Mouse (Mus musculus) forebrain, embryonic 15.5 days (tissue): ENCODE measurements around the gene Gm5269. TPM values are rescaled to one million over a fixed set of nuclear protein-coding genes. Genes with fewer than 3 reads are reported as not detected.

Experiments
- ATAC-seq: fragments of 200-750 bp; cut with Nextera tagmentation; replicated peaks from 2 replicates; pipeline ENCODE4 v1.8.0; 2017; ENCODE audit warnings: mild to moderate bottlenecking, moderate TSS enrichment, moderate library complexity
- H3K27ac ChIP-seq: fragments of 300-500 bp; sonication (generic); replicated peaks from 2 replicates; pipeline ENCODE4 v1.5.1; 2015; ENCODE audit warnings: mild to moderate bottlenecking, inconsistent platforms
- H3K27me3 ChIP-seq: fragments of 300-500 bp; sonication (generic); 2 replicates; pipeline ENCODE4 v1.6.1; 2015; ENCODE audit warnings: inconsistent platforms
- H3K36me3 ChIP-seq: fragments of 300-500 bp; sonication (generic); 2 replicates; pipeline ENCODE4 v1.6.1; 2015; ENCODE audit warnings: mild to moderate bottlenecking, inconsistent platforms
- H3K4me1 ChIP-seq: fragments of 300-500 bp; sonication (generic); 2 replicates; pipeline ENCODE4 v1.6.1; 2015; ENCODE audit warnings: inconsistent platforms
- H3K4me2 ChIP-seq: fragments of 300-500 bp; sonication (generic); replicated peaks from 2 replicates; pipeline ENCODE4 v1.6.1; 2015; ENCODE audit warnings: mild to moderate bottlenecking, inconsistent platforms
- H3K4me3 ChIP-seq: fragments of 300-500 bp; sonication (generic); 2 replicates; pipeline ENCODE4 v1.5.1; 2015; ENCODE audit warnings: mild to moderate bottlenecking, inconsistent platforms
- H3K9ac ChIP-seq: fragments of 300-500 bp; sonication (generic); replicated peaks from 2 replicates; pipeline ENCODE4 v1.6.1; 2015; ENCODE audit warnings: mild to moderate bottlenecking, inconsistent platforms
- H3K9me3 ChIP-seq: fragments of 300-500 bp; sonication (generic); 2 replicates; pipeline ENCODE4 v1.6.1; 2016; ENCODE audit warnings: inconsistent platforms
- WGBS: fragments of 180-500 bp; shearing (Covaris S2); methylation state at CpG from one replicate; pipeline ENCODE4 v1.1.7; 2015; ENCODE audit warnings: mixed read lengths; 5-methylcytosine and 5-hydroxymethylcytosine counted together
- polyA plus RNA-seq: library from polyadenylated mRNA; unstranded; fragments of >200 nt; fragmentation: Nextera tagmentation; extraction: Ambion mirVana; gene quantifications from 2 replicates; pipeline ENCODE4 v1.2.1, GENCODE M21; 2015

The Gm5269 gene
- not detected in 2 replicates for polyA plus RNA-seq

DNA sequence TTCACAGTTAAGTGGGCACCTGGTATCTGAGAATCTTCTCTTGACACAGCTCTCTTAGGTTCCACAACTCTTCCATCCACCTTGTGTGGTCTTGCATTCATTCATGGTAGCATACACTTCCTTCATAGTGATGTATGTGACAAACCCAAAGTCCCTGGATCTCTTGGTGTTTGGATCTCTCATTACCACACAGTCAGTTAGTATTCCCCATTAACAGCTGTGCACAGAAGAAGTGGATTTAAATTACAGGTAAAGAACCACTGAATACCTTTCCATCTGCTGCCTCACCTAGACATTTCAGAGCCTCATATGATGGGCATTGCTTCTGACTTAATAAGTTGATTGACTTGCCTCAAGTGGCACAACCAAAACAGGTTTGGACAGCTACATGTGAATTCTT, at the start of gene Gm5269:
TSS of gene Gm5269 (minus strand) at position 101 of the 400 bp plus-strand sequence.
- no peak for ATAC-seq

DNA sequence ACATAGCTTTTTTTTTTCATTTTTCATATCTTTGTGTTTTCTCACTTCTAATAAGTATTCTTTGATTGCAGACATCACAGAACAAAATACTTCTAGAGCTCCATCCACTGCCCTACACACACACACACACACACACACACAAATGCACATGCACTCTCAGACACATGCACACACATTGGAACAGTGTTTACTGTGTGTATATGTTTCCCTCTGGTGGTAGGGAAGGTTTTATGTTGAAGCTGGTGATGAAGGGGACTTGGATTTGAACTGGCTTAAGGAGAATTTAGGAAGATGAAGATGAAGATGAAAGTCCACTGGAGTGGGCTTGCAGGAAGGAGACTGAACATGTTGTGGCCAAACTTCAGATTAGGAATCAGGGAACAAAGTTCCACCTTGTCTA, 41.1 kb upstream of the Gm5269 start:
- no peak for ATAC-seq
- H3K4me1 ChIP-seq, result 0 out of 2 replicates have a peak, but pooled peaks cover under 1% of the 10 kb centered on the region
- 0 out of 2 replicates have a peak, but pooled peaks cover 5% of the 10 kb centered on the region for H3K27me3 ChIP-seq
- no peaks in the 10 kb centered on the region for H3K9me3 ChIP-seq
- no peak overlapping the region for H3K4me2 ChIP-seq
- no peak overlapping the region for H3K9ac ChIP-seq
- H3K27ac ChIP-seq, result no peak overlapping the region
- no peak overlapping the region for H3K4me3 ChIP-seq
- no peaks in the 10 kb centered on the region for H3K36me3 ChIP-seq

More for the DNA sequence above, at the start of gene Gm5269:
- Histone ChIP-seq H3K9ac (no peak within 1 kb of the TSS), H3K36me3 (no peaks in the 10 kb centered on the region), H3K4me2 (no peak within 1 kb of the TSS), H3K4me1 (no peaks in the 10 kb centered on the region), H3K27ac (no peak within 1 kb of the TSS), H3K27me3 (no peaks in the 10 kb centered on the region), H3K9me3 (no peaks in the 10 kb centered on the region), H3K4me3 (no peak within 1 kb of the TSS)

DNA sequence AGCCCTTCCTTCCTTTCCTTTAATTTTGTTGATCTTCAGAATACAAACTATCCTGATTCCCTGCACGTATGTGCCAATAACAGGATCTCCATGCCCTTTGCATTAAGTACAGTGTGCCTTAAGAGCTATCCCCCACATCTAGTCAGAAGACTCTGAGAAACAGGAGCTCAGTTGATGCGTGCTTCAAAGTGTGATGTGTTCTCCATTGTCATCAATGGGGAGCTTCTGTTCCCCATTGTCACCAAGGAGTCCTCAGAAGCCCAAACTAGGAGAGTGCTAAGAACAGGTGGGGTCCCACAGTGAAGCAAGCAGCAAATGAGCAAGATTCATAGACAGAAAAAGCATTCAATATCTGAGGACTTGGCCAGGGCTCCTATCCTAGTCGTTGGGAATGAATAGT, 36.8 kb upstream of the Gm5269 start:
- H3K4me1 ChIP-seq, result peaks cover 8% of the 10 kb centered on the region; the same call in 1 of the 2 replicates
- no peaks in the 10 kb centered on the region for H3K9me3 ChIP-seq
- H3K4me3 ChIP-seq, result no peak overlapping the region
- H3K36me3 ChIP-seq, result no peaks in the 10 kb centered on the region
- 36% methylated on average over 3 of the region's 3 CpGs for WGBS
- 0 out of 2 replicates have a peak, but pooled peaks cover 8% of the 10 kb centered on the region for H3K27me3 ChIP-seq
- H3K27ac ChIP-seq, result no peak overlapping the region
- no peak for ATAC-seq
- H3K4me2 ChIP-seq, result no peak overlapping the region
- H3K9ac ChIP-seq, result no peak overlapping the region

- H3K36me3 ChIP-seq, result no peaks in the 10 kb centered on the region
- peaks cover 8% of the 10 kb centered on the region; the same call in 1 of the 2 replicates for H3K4me1 ChIP-seq
- peak within 1 kb of the TSS; percentile 87 for H3K4me2 ChIP-seq
- peak within 1 kb of the TSS; percentile 60 for H3K4me3 ChIP-seq
- peak within 1 kb of the TSS; percentile 50 for H3K9ac ChIP-seq
- no peaks in the 10 kb centered on the region for H3K9me3 ChIP-seq
- WGBS, result 19% methylated on average over 9 of the region's 9 CpGs
- H3K27ac ChIP-seq, result no peak within 1 kb of the TSS
- no peak for ATAC-seq
- 0 out of 2 replicates have a peak, but pooled peaks cover 8% of the 10 kb centered on the region for H3K27me3 ChIP-seq
Measured at GRCm38 (mm10) chr1:45926393-45926763, 36.3 kb upstream of the Gm5269 start, which contains the start of gene Slc40a1. Gene Slc40a1, minus strand, starts transcription at chr1:45926523.

GRCm38 (mm10) chr1:45925500-45926392, 35.7 kb upstream of the Gm5269 start:
- 0 out of 2 replicates have a peak, but pooled peaks cover 8% of the 10 kb centered on the region for H3K27me3 ChIP-seq
- no peak overlapping the region for H3K27ac ChIP-seq
- WGBS, result under 1% methylated on average over 53 of the region's 53 CpGs
- no peaks in the 10 kb centered on the region for H3K36me3 ChIP-seq
- peak overlapping the region; percentile 50 for H3K9ac ChIP-seq
- H3K4me3 ChIP-seq, result peak overlapping the region; percentile 60
- H3K4me1 ChIP-seq, result peaks cover 8% of the 10 kb centered on the region; the same call in 1 of the 2 replicates
- H3K9me3 ChIP-seq, result no peaks in the 10 kb centered on the region
- H3K4me2 ChIP-seq, result peak overlapping the region; percentile 87
- peak; percentile 98 for ATAC-seq

- Histone ChIP-seq H3K9ac (peak overlapping the region; percentile 50), H3K27ac (no peak overlapping the region), H3K4me1 (peaks cover 8% of the 10 kb centered on the region; the same call in 1 of the 2 replicates), H3K9me3 (no peaks in the 10 kb centered on the region), H3K36me3 (no peaks in the 10 kb centered on the region), H3K4me3 (peak overlapping the region; percentile 60), H3K27me3 (0 out of 2 replicates have a peak, but pooled peaks cover 8% of the 10 kb centered on the region), H3K4me2 (peak overlapping the region; percentile 87)
- ATAC-seq, result peak; percentile 59
- WGBS, result 11% methylated on average over 7 of the region's 7 CpGs
Measured at GRCm38 (mm10) chr1:45925131-45925499, 35.0 kb upstream of the Gm5269 start.

DNA sequence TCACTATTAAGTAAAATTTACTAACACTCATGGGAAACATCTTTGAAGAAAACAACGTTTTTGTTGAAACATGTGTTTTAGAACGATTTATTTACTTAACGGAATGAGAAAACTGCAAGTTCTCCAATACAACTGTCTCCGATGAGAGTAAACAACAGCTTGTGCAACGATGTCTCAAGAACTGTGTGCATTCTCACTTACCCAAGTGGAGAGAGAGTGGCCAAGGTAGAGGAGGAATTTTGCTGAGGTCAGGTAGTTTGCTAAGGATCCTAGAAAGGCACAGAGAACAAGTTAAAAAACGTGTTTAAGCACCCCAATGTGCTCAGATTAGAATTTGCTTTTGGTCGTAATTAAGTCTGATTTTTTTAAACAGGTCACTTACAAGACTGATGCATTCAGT, 34.4 kb upstream of the Gm5269 start:
- H3K9me3 ChIP-seq, result no peaks in the 10 kb centered on the region
- no peak overlapping the region for H3K27ac ChIP-seq
- H3K4me3 ChIP-seq, result peak overlapping the region; percentile 60; the same call in 1 of the 2 replicates
- 67% methylated on average over 7 of the region's 7 CpGs for WGBS
- H3K9ac ChIP-seq, result no peak overlapping the region
- H3K27me3 ChIP-seq, result 0 out of 2 replicates have a peak, but pooled peaks cover 8% of the 10 kb centered on the region
- no peak overlapping the region for H3K4me2 ChIP-seq
- no peak for ATAC-seq
- H3K36me3 ChIP-seq, result no peaks in the 10 kb centered on the region
- H3K4me1 ChIP-seq, result peaks cover 8% of the 10 kb centered on the region; the same call in 1 of the 2 replicates

GRCm38 (mm10) chr1:45923306-45923705, 33.2 kb upstream of the Gm5269 start:
- ATAC-seq, result no peak
- no peak overlapping the region for H3K4me2 ChIP-seq
- 0 out of 2 replicates have a peak, but pooled peaks cover 8% of the 10 kb centered on the region for H3K27me3 ChIP-seq
- no peaks in the 10 kb centered on the region for H3K9me3 ChIP-seq
- WGBS, result 77% methylated on average over 4 of the region's 4 CpGs
- H3K4me3 ChIP-seq, result no peak overlapping the region
- H3K9ac ChIP-seq, result no peak overlapping the region
- no peak overlapping the region for H3K27ac ChIP-seq
- H3K4me1 ChIP-seq, result peaks cover 8% of the 10 kb centered on the region; the same call in 1 of the 2 replicates
- no peaks in the 10 kb centered on the region for H3K36me3 ChIP-seq

DNA sequence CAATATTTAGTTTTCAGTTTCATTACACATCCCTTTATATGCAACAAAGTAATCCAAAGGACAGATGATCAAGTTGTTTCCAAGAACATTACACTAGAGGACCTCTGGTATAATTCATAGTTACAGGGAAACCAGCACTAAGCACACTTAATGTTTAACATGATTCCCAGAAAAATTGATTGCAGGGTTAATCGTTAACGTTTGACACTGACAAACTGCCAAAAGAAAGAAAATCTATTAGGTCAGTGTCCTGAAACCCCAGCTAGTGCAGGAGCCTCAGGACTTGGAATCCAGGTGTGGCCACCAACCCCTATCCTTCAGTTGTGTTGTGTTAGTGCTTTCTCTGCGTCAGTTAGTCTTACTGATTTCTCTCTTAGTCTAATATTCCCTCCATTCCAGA, 30.6 kb upstream of the Gm5269 start:
- H3K27ac ChIP-seq, result no peak overlapping the region
- no peak for ATAC-seq
- no peaks in the 10 kb centered on the region for H3K36me3 ChIP-seq
- peaks cover 4% of the 10 kb centered on the region; the same call in 1 of the 2 replicates for H3K4me1 ChIP-seq
- no peak overlapping the region for H3K4me3 ChIP-seq
- no peaks in the 10 kb centered on the region for H3K9me3 ChIP-seq
- no peak overlapping the region for H3K4me2 ChIP-seq
- H3K27me3 ChIP-seq, result no peaks in the 10 kb centered on the region
- H3K9ac ChIP-seq, result no peak overlapping the region
- 92% methylated on average over 3 of the region's 3 CpGs for WGBS

DNA sequence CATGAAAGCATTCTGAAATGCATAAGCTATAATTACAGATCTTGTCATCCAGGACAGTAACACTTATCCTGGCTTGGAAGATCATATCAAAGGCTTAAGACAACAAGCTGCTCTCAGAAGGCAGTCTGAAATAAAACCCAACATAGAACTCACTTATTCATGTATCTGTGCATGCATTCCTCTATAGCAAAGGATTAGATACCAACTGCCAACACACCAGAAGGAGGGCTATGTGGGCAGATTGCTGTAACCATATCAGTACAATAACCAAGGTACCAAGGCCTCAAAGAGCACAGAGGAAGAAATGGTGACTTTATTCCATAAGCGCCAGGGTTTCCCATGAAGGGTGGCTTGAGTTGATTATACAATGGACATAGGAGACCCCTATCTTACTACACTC, 29.7 kb upstream of the Gm5269 start:
- Histone ChIP-seq H3K27me3 (no peaks in the 10 kb centered on the region), H3K36me3 (no peaks in the 10 kb centered on the region), H3K4me3 (no peak overlapping the region), H3K4me2 (no peak overlapping the region), H3K27ac (no peak overlapping the region), H3K9me3 (no peaks in the 10 kb centered on the region), H3K4me1 (no peaks in the 10 kb centered on the region), H3K9ac (no peak overlapping the region)
- WGBS, result 97% methylated on average over 1 of the region's 1 CpGs
- ATAC-seq, result no peak

GRCm38 (mm10) chr1:45917136-45917803, 27.2 kb upstream of the Gm5269 start:
- H3K9ac ChIP-seq, result no peak overlapping the region
- H3K4me1 ChIP-seq, result no peaks in the 10 kb centered on the region
- ATAC-seq, result no peak
- WGBS, result 89% methylated on average over 4 of the region's 4 CpGs
- H3K9me3 ChIP-seq, result no peaks in the 10 kb centered on the region
- no peaks in the 10 kb centered on the region for H3K36me3 ChIP-seq
- no peak overlapping the region for H3K27ac ChIP-seq
- H3K4me2 ChIP-seq, result no peak overlapping the region
- H3K27me3 ChIP-seq, result no peaks in the 10 kb centered on the region
- H3K4me3 ChIP-seq, result no peak overlapping the region

DNA sequence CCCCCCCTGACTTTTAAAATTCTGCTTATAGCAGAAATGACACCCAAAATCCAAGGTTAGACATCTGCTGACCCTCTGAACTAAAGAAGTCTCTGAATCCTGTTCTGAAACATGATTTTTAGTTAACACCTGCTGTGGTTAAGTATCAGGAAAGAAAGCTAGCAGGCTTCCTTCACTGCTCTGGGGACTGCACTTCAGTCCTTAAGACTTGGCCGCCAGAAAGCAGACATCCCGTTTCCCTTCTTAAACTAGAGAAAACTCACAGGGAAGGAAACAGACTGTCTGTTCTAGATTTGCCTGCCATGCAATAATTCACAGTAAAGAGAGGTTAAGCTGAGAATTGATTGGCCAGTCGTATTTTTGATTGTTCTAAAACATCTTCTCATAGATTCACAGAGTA, 26.1 kb upstream of the Gm5269 start:
- H3K4me3 ChIP-seq, result no peak overlapping the region
- H3K4me1 ChIP-seq, result no peaks in the 10 kb centered on the region
- ATAC-seq, result no peak
- no peak overlapping the region for H3K9ac ChIP-seq
- H3K27me3 ChIP-seq, result no peaks in the 10 kb centered on the region
- no peaks in the 10 kb centered on the region for H3K36me3 ChIP-seq
- 85% methylated on average over 3 of the region's 3 CpGs for WGBS
- no peaks in the 10 kb centered on the region for H3K9me3 ChIP-seq
- H3K4me2 ChIP-seq, result no peak overlapping the region
- H3K27ac ChIP-seq, result no peak overlapping the region
